Mouse (Mus musculus): ENCODE data around the gene Trpm3. TPM values are rescaled to one million over a fixed set of nuclear protein-coding genes. Genes with fewer than 3 reads are reported as not detected.

Gene Trpm3
- total and polyA plus RNA-seq, 2 experiments: not detected

GRCm38 (mm10) chr19:22284651-22285050, 145.8 kb downstream of the Trpm3 start:
- no peak overlapping the region for H3K27ac ChIP-seq (replicated peaks; ENCODE audit: insufficient read depth, low read depth, low read length)
- no peak for TF ChIP-seq POLR2A (IDR thresholded peaks at IDR 0.05; ENCODE audit: extremely low read depth, insufficient read depth, low read length)
- TF ChIP-seq CTCF (IDR thresholded peaks at IDR 0.05; ENCODE audit: low read depth, low read length): no peak
- H3K4me1 ChIP-seq (ENCODE audit: control insufficient read depth, insufficient read depth, low read length): no peaks in the 10 kb centered on the region
- no peak for DNase-seq (ENCODE audit: extremely low read depth, low read depth, low spot score)
- no peak overlapping the region for H3K9ac ChIP-seq (ENCODE audit: low read depth, low read length)
- H3K27me3 ChIP-seq (ENCODE audit: control insufficient read depth, insufficient read depth, low read length): no peaks in the 10 kb centered on the region
- H3K79me2 ChIP-seq (ENCODE audit: control insufficient read depth, insufficient read depth, low read length): no peaks in the 10 kb centered on the region
- H3K4me3 ChIP-seq (ENCODE audit: insufficient read depth, low read depth, low read length): no peak overlapping the region
- H3K36me3 ChIP-seq (ENCODE audit: control insufficient read depth, insufficient read depth, low read length): no peaks in the 10 kb centered on the region
- 73% methylated on average over 3 of the region's 3 CpGs for WGBS

GRCm38 (mm10) chr19:22292671-22293070, 153.8 kb downstream of the Trpm3 start:
- TF ChIP-seq POLR2A (IDR thresholded peaks at IDR 0.05; ENCODE audit: extremely low read depth, insufficient read depth, low read length) (no peak), CTCF (IDR thresholded peaks at IDR 0.05; ENCODE audit: low read depth, low read length) (no peak)
- no peaks in the 10 kb centered on the region for H3K36me3 ChIP-seq (ENCODE audit: control insufficient read depth, insufficient read depth, low read length)
- no peak overlapping the region for H3K9ac ChIP-seq (ENCODE audit: low read depth, low read length)
- WGBS: 76% methylated on average over 6 of the region's 6 CpGs
- no peaks in the 10 kb centered on the region for H3K4me1 ChIP-seq (ENCODE audit: control insufficient read depth, insufficient read depth, low read length)
- no peaks in the 10 kb centered on the region for H3K27me3 ChIP-seq (ENCODE audit: control insufficient read depth, insufficient read depth, low read length)
- H3K4me3 ChIP-seq (ENCODE audit: insufficient read depth, low read depth, low read length): no peak overlapping the region
- no peaks in the 10 kb centered on the region for H3K79me2 ChIP-seq (ENCODE audit: control insufficient read depth, insufficient read depth, low read length)
- no peak overlapping the region for H3K27ac ChIP-seq (replicated peaks; ENCODE audit: insufficient read depth, low read depth, low read length)
- no peak for DNase-seq (ENCODE audit: extremely low read depth, low read depth, low spot score)

- H3K36me3 ChIP-seq (ENCODE audit: control insufficient read depth, insufficient read depth, low read length): no peaks in the 10 kb centered on the region
- TF ChIP-seq CTCF (IDR thresholded peaks at IDR 0.05; ENCODE audit: low read depth, low read length): no peak
- no peak for TF ChIP-seq POLR2A (IDR thresholded peaks at IDR 0.05; ENCODE audit: extremely low read depth, insufficient read depth, low read length)
- WGBS: 55% methylated on average over 2 of the region's 2 CpGs
Measured at GRCm38 (mm10) chr19:22300906-22301305, 162.1 kb downstream of the Trpm3 start.

GRCm38 (mm10) chr19:22303021-22303951, 164.4 kb downstream of the Trpm3 start:
- Histone ChIP-seq H3K79me2 (ENCODE audit: control insufficient read depth, insufficient read depth, low read length) (no peaks in the 10 kb centered on the region), H3K9ac (ENCODE audit: low read depth, low read length) (no peak overlapping the region), H3K4me3 (ENCODE audit: insufficient read depth, low read depth, low read length) (no peak overlapping the region), H3K27me3 (ENCODE audit: control insufficient read depth, insufficient read depth, low read length) (peaks cover 3% of the 10 kb centered on the region; the same call in 1 of the 2 replicates), H3K4me1 (ENCODE audit: control insufficient read depth, insufficient read depth, low read length) (peaks cover 3% of the 10 kb centered on the region; the same call in 1 of the 2 replicates), H3K36me3 (ENCODE audit: control insufficient read depth, insufficient read depth, low read length) (no peaks in the 10 kb centered on the region), H3K27ac (replicated peaks; ENCODE audit: insufficient read depth, low read depth, low read length) (no peak overlapping the region)
- 47% methylated on average over 17 of the region's 17 CpGs for WGBS
- TF ChIP-seq CTCF (IDR thresholded peaks at IDR 0.05; ENCODE audit: low read depth, low read length): no peak
- TF ChIP-seq POLR2A (IDR thresholded peaks at IDR 0.05; ENCODE audit: extremely low read depth, insufficient read depth, low read length): no peak
- no peak for DNase-seq (ENCODE audit: extremely low read depth, low read depth, low spot score)

More at GRCm38 (mm10) chr19:22300906-22301305, 162.1 kb downstream of the Trpm3 start:
- Histone ChIP-seq H3K27ac (replicated peaks; ENCODE audit: insufficient read depth, low read depth, low read length) (no peak overlapping the region), H3K79me2 (ENCODE audit: control insufficient read depth, insufficient read depth, low read length) (no peaks in the 10 kb centered on the region), H3K4me1 (ENCODE audit: control insufficient read depth, insufficient read depth, low read length) (peaks cover 3% of the 10 kb centered on the region; the same call in 1 of the 2 replicates), H3K27me3 (ENCODE audit: control insufficient read depth, insufficient read depth, low read length) (peaks cover 3% of the 10 kb centered on the region; the same call in 1 of the 2 replicates), H3K4me3 (ENCODE audit: insufficient read depth, low read depth, low read length) (no peak overlapping the region), H3K9ac (ENCODE audit: low read depth, low read length) (no peak overlapping the region)
- no peak for DNase-seq (ENCODE audit: extremely low read depth, low read depth, low spot score)

GRCm38 (mm10) chr19:22303952-22304655, 165.3 kb downstream of the Trpm3 start:
- Histone ChIP-seq H3K4me1 (ENCODE audit: control insufficient read depth, insufficient read depth, low read length) (peaks cover 3% of the 10 kb centered on the region; the same call in 1 of the 2 replicates), H3K4me3 (ENCODE audit: insufficient read depth, low read depth, low read length) (peak overlapping the region; percentile 46), H3K36me3 (ENCODE audit: control insufficient read depth, insufficient read depth, low read length) (no peaks in the 10 kb centered on the region), H3K27me3 (ENCODE audit: control insufficient read depth, insufficient read depth, low read length) (peaks cover 3% of the 10 kb centered on the region; the same call in 1 of the 2 replicates), H3K27ac (replicated peaks; ENCODE audit: insufficient read depth, low read depth, low read length) (no peak overlapping the region), H3K9ac (ENCODE audit: low read depth, low read length) (peak overlapping the region; percentile 71), H3K79me2 (ENCODE audit: control insufficient read depth, insufficient read depth, low read length) (no peaks in the 10 kb centered on the region)
- 7% methylated on average over 17 of the region's 18 CpGs for WGBS
- peak; percentile 54 for DNase-seq (ENCODE audit: extremely low read depth, low read depth, low spot score)
- TF ChIP-seq CTCF (IDR thresholded peaks at IDR 0.05; ENCODE audit: low read depth, low read length) (peak; percentile 33), POLR2A (IDR thresholded peaks at IDR 0.05; ENCODE audit: extremely low read depth, insufficient read depth, low read length) (no peak)

All from liver, adult 2 months (tissue).